Mouse (Mus musculus): ENCODE data around the gene Rpp30.

- no peak for TF ChIP-seq CTCF (conservative IDR thresholded peaks at IDR 0.05; ENCODE audit: low read length)
- no peak for TF ChIP-seq NANOG (IDR thresholded peaks at IDR 0.05; ENCODE audit: borderline replicate concordance, low read length)
Observed at GRCm38 (mm10) chr19:36046046-36046445, 37.5 kb upstream of the Rpp30 start.
